Comparison of ENCODE assay signal across 14 mouse cellular contexts in genomic region chr2:166885066-166885465, GRCm38 (mm10). TPM values are rescaled to one million over a fixed set of nuclear protein-coding genes. Genes with fewer than 3 reads are reported as not detected.
DNase-seq lines count a peak whose midpoint lies in the region; ATAC-seq and TF ChIP-seq lines count a peak whose summit lies in the region.
"Had no signal": no experiment of that assay in that cellular context is flagged by ENCODE, and none has a peak within 500 bp of the region (broad histone marks: within the 10 kb centered on the region; RNA-seq: fewer than 3 reads in every experiment).

No protein-coding gene starts in this region.

- no peak for ATAC-seq in megakaryocyte, adult 5-6 weeks (ENCODE audit: poor library complexity, severe bottlenecking)
- ATAC-seq in megakaryocyte-erythroid progenitor cell, adult 5-6 weeks (replicated peaks; ENCODE audit: low FRiP score, low TSS enrichment, poor library complexity, severe bottlenecking), result peak; percentile 88
- ATAC-seq: forebrain, embryonic 15.5 days; liver, postnatal 0 days had no signal

- H3K4me3 ChIP-seq in gastrocnemius, adult 2 months, result no peak overlapping the region
- peak overlapping the region; percentile 18 for H3K4me3 ChIP-seq in megakaryocyte, embryonic 14.5 days (replicated peaks)
- H3K4me3 ChIP-seq: embryonic facial prominence, embryonic 13.5 days; forebrain, embryonic 15.5 days; heart, embryonic 10.5 days; midbrain, embryonic 12.5 days had no signal

- intact Hi-C loops in gastrocnemius, adult 2 months (cut with DNase I), result no loop called here

- H3K9me3 ChIP-seq in megakaryocyte, embryonic 14.5 days, result no peaks in the 10 kb centered on the region
- H3K9me3 ChIP-seq: embryonic facial prominence, embryonic 13.5 days; forebrain, embryonic 15.5 days; heart, embryonic 10.5 days; midbrain, embryonic 12.5 days had no signal

- TF ChIP-seq CTCF in gastrocnemius, adult 2 months (IDR thresholded peaks at IDR 0.05), result no peak

- H3K36me3 ChIP-seq in megakaryocyte, embryonic 14.5 days (replicated peaks; ENCODE audit: low read length), result peaks cover 84% of the 10 kb centered on the region

- DNase-seq in gastrocnemius, adult 2 months, result peak; percentile 30
- no peak for DNase-seq in gastrocnemius, adult 18-20 months (ENCODE audit: low spot score)
- DNase-seq in cerebellum, adult 11-12 months, result peak; percentile 54
- no peak for DNase-seq in lung, postnatal 36 days
- DNase-seq in retina, postnatal 1 day, result no peak
- DNase-seq: liver, postnatal 0 days; thymus, adult 18-20 months had no signal

- H3K4me1 ChIP-seq in megakaryocyte, embryonic 14.5 days, result peaks cover 28% of the 10 kb centered on the region
- H3K4me1 ChIP-seq: heart, embryonic 10.5 days had no signal

- H3K27ac ChIP-seq in gastrocnemius, adult 2 months, result no peak overlapping the region
- H3K27ac ChIP-seq: embryonic facial prominence, embryonic 13.5 days; forebrain, embryonic 15.5 days; heart, embryonic 10.5 days; midbrain, embryonic 12.5 days had no signal

- no peaks in the 10 kb centered on the region for H3K27me3 ChIP-seq in megakaryocyte, embryonic 14.5 days (replicated peaks)
- H3K27me3 ChIP-seq: embryonic facial prominence, embryonic 13.5 days; forebrain, embryonic 15.5 days; midbrain, embryonic 12.5 days had no signal

RNA-seq across cellular contexts. Expression of gene Cse1l, which starts 20.8 kb away (rescaled TPM):
- 10 to 100 TPM; 55.6 to 57.4 TPM for total RNA-seq in gastrocnemius, adult 2 months (2021)
- total RNA-seq in gastrocnemius, adult 18-20 months (2021), result 10 to 100 TPM; 51.8 to 59.6 TPM
- 3.6 TPM in 1 of 2 replicates, not detected in the other for polyA plus RNA-seq in megakaryocyte, embryonic 14.5 days (2012; ENCODE audit: insufficient read depth, low replicate concordance)
- total RNA-seq in megakaryocyte, adult 5-6 weeks (2015), result 87.8 and 109 TPM in 2 replicates
- 74.4 and 83.1 TPM in 2 replicates for total RNA-seq in megakaryocyte, adult 5-6 weeks (2017)
- total RNA-seq in megakaryocyte-erythroid progenitor cell, adult 5-6 weeks (2014; fragmentation: Nextera tagmentation), result 137 and 147 TPM in 2 replicates
- total RNA-seq in megakaryocyte-erythroid progenitor cell, adult 5-6 weeks (2017), result 146 and 222 TPM in 2 replicates

Comparison
In these comparisons a context has a peak if more than half of its experiments do, and no peak if none do; other contexts are left out.
1. DNase-seq: peak in gastrocnemius, adult 2 months (single experiment) and cerebellum, adult 11-12 months (single experiment); none in gastrocnemius, adult 18-20 months (single experiment), lung, postnatal 36 days (single experiment) and retina, postnatal 1 day (single experiment).